Mouse (Mus musculus): Measurements from ENCODE around the gene Hist1h2bk. TPM values are rescaled to one million over a fixed set of nuclear protein-coding genes. Genes with fewer than 3 reads are reported as not detected.
A peak's percentile ranks its signal among the peaks of the same experiment; 100 is the strongest.

Gene Hist1h2bk
- polyA plus RNA-seq, 1 experiment from 2014 or later: 15.2 TPM

- ATAC-seq (no peak), DNase-seq (ENCODE audit: low read depth, low spot score) (no peak)
- no peak for TF ChIP-seq CTCF (IDR thresholded peaks at IDR 0.05)
- in situ Hi-C loops (cut with MboI; ENCODE audit: low pct_unique_long_range_greater_than_20kb): no loop called here
- POLR2A ChIA-PET: interaction anchor here (1.1 kb wide), 1 partner anchor 31 kb away, joined by 3 read pairs; no protein-coding TSS in a partner anchor
- CTCF ChIA-PET: interaction anchor here (1.1 to 2.6 kb wide), 2 partner anchors 8 to 40 kb away, joined by 3 to 9 read pairs; no protein-coding TSS in a partner anchor
- peaks cover 4% of the 10 kb centered on the region for H3K27me3 ChIP-seq
These were observed 21.2 kb upstream of the Hist1h2bk start for GRCm38 (mm10) chr13:22014411-22014845.

- no peaks in the 10 kb centered on the region for H3K27me3 ChIP-seq
- POLR2A ChIA-PET: interaction anchor here (1.1 kb wide), 1 partner anchor 32 kb away, joined by 3 read pairs; no protein-coding TSS in a partner anchor
- no peak for TF ChIP-seq CTCF (IDR thresholded peaks at IDR 0.05)
- ATAC-seq: no peak
- CTCF ChIA-PET: interaction anchor here (1.1 to 2.6 kb wide), 2 partner anchors 10 to 41 kb away, joined by 3 to 9 read pairs; no protein-coding TSS in a partner anchor
- in situ Hi-C loops (cut with MboI; ENCODE audit: low pct_unique_long_range_greater_than_20kb): no loop called here
- peak; percentile 51 for DNase-seq (ENCODE audit: low read depth, low spot score)
These were observed 19.9 kb upstream of the Hist1h2bk start for GRCm38 (mm10) chr13:22015479-22016450.

GRCm38 (mm10) chr13:22019934-22020835, 15.5 kb upstream of the Hist1h2bk start:
- in situ Hi-C loops (cut with MboI; ENCODE audit: low pct_unique_long_range_greater_than_20kb): loop anchor here (10.0 kb wide), 1 partner anchor 1415 kb away; no protein-coding TSS in a partner anchor
- ChIA-PET POLR2A (no interaction called here), CTCF (interaction anchor here (1.2 to 1.4 kb wide), 3 partner anchors 9 to 46 kb away, joined by 4 to 6 read pairs (median 4); no protein-coding TSS in a partner anchor)
- no peaks in the 10 kb centered on the region for H3K27me3 ChIP-seq
- TF ChIP-seq CTCF (IDR thresholded peaks at IDR 0.05): no peak
- no peak for DNase-seq (ENCODE audit: low read depth, low spot score)
- no peak for ATAC-seq

- POLR2A ChIA-PET: no interaction called here
- ATAC-seq (peak; percentile 30), DNase-seq (ENCODE audit: low read depth, low spot score) (no peak)
- TF ChIP-seq CTCF (IDR thresholded peaks at IDR 0.05): no peak
- CTCF ChIA-PET: interaction anchor here (1.0 to 1.4 kb wide), 2 partner anchors 10 to 47 kb away, joined by 4 to 6 read pairs; no protein-coding TSS in a partner anchor
- in situ Hi-C loops (cut with MboI; ENCODE audit: low pct_unique_long_range_greater_than_20kb): loop anchor here (10.0 kb wide), 1 partner anchor 1414 kb away; no protein-coding TSS in a partner anchor
- no peaks in the 10 kb centered on the region for H3K27me3 ChIP-seq
These were observed 14.8 kb upstream of the Hist1h2bk start for GRCm38 (mm10) chr13:22020901-22021339.

GRCm38 (mm10) chr13:22021581-22021980, 14.1 kb upstream of the Hist1h2bk start:
- ATAC-seq (no peak), DNase-seq (ENCODE audit: low read depth, low spot score) (no peak)
- no peak for TF ChIP-seq CTCF (IDR thresholded peaks at IDR 0.05)
- ChIA-PET POLR2A (no interaction called here), CTCF (interaction anchor here (1.0 to 1.4 kb wide), 2 partner anchors 9 to 47 kb away, joined by 4 to 6 read pairs; no protein-coding TSS in a partner anchor)
- no peaks in the 10 kb centered on the region for H3K27me3 ChIP-seq
- in situ Hi-C loops (cut with MboI; ENCODE audit: low pct_unique_long_range_greater_than_20kb): loop anchor here (10.0 kb wide), 1 partner anchor 1413 kb away; no protein-coding TSS in a partner anchor

GRCm38 (mm10) chr13:22022241-22022640, 13.4 kb upstream of the Hist1h2bk start:
- ChIA-PET CTCF (no interaction called here), POLR2A (no interaction called here)
- DNase-seq (ENCODE audit: low read depth, low spot score) (no peak), ATAC-seq (peak; percentile 82)
- in situ Hi-C loops (cut with MboI; ENCODE audit: low pct_unique_long_range_greater_than_20kb): loop anchor here (10.0 kb wide), 1 partner anchor 1413 kb away; no protein-coding TSS in a partner anchor
- no peak for TF ChIP-seq CTCF (IDR thresholded peaks at IDR 0.05)
- no peaks in the 10 kb centered on the region for H3K27me3 ChIP-seq

GRCm38 (mm10) chr13:22026058-22027031, 9.3 kb upstream of the Hist1h2bk start:
- ATAC-seq (no peak), DNase-seq (ENCODE audit: low read depth, low spot score) (no peak)
- TF ChIP-seq CTCF (IDR thresholded peaks at IDR 0.05): no peak
- in situ Hi-C loops (cut with MboI; ENCODE audit: low pct_unique_long_range_greater_than_20kb): loop anchor here (5.0 to 25.0 kb wide), 3 partner anchors 54 to 1408 kb away; partner anchors contain the start of gene Zkscan3
- ChIA-PET POLR2A (interaction anchor here (0.6 kb wide), 1 partner anchor 1374 kb away, joined by 3 read pairs; no protein-coding TSS in a partner anchor), CTCF (no interaction called here)
- no peaks in the 10 kb centered on the region for H3K27me3 ChIP-seq

GRCm38 (mm10) chr13:22028673-22029460, 6.8 kb upstream of the Hist1h2bk start:
- peak; percentile 97 for TF ChIP-seq CTCF (IDR thresholded peaks at IDR 0.05)
- DNase-seq (ENCODE audit: low read depth, low spot score): no peak

More at GRCm38 (mm10) chr13:22028673-22029460, 6.8 kb upstream of the Hist1h2bk start:
- CTCF ChIA-PET: interaction anchor here (1.0 to 2.0 kb wide), 14 partner anchors 9 to 153 kb away, joined by 3 to 15 read pairs (median 4); no protein-coding TSS in a partner anchor
- peak; percentile 90 for ATAC-seq
- in situ Hi-C loops (cut with MboI; ENCODE audit: low pct_unique_long_range_greater_than_20kb): loop anchor here (5.0 to 25.0 kb wide), 3 partner anchors 57 to 1406 kb away; partner anchors contain the start of gene Zkscan3
- no peaks in the 10 kb centered on the region for H3K27me3 ChIP-seq
- POLR2A ChIA-PET: no interaction called here

Data from Patski (cell line).